Mouse (Mus musculus) midbrain, embryonic 14.5 days (tissue): ENCODE data around the gene Golph3l. TPM values are rescaled to one million over a fixed set of nuclear protein-coding genes. Genes with fewer than 3 reads are reported as not detected.

Source experiments
- ATAC-seq: fragments of 200-750 bp; cut with Nextera tagmentation; 2 replicates; pipeline ENCODE4 v1.8.0; 2017; ENCODE audit warnings: moderate number of reproducible peaks, moderate library complexity; ENCODE audit not compliant: low FRiP score, low TSS enrichment
- DNase-seq: peaks from one replicate; pipeline ENCODE4 v3.0.0-alpha.2; 2015
- H3K27ac ChIP-seq: fragments of 300-500 bp; sonication (generic); replicated peaks from 2 replicates; pipeline ENCODE4 v1.5.1; 2014; ENCODE audit warnings: mild to moderate bottlenecking, low read depth, low read length, moderate library complexity
- H3K27me3 ChIP-seq: fragments of 300-500 bp; sonication (generic); 2 replicates; pipeline ENCODE4 v1.6.1; 2014; ENCODE audit warnings: low read length, control low read depth, mixed read lengths; ENCODE audit not compliant: control insufficient read depth, insufficient read depth
- H3K36me3 ChIP-seq: fragments of 300-500 bp; sonication (generic); 2 replicates; pipeline ENCODE4 v1.6.1; 2014; ENCODE audit warnings: low read length, control low read depth; ENCODE audit not compliant: control insufficient read depth, insufficient read depth
- H3K4me1 ChIP-seq: fragments of 300-500 bp; sonication (generic); 2 replicates; pipeline ENCODE4 v1.6.1; 2014; ENCODE audit warnings: mild to moderate bottlenecking, antibody characterized with exemption, low read length, control low read depth; ENCODE audit not compliant: control insufficient read depth, insufficient read depth
- H3K4me2 ChIP-seq: fragments of 300-500 bp; sonication (generic); 2 replicates; pipeline ENCODE4 v1.6.1; 2014; ENCODE audit warnings: mild to moderate bottlenecking, low read length, moderate library complexity
- H3K4me3 ChIP-seq: fragments of 300-500 bp; sonication (generic); replicated peaks from 2 replicates; pipeline ENCODE4 v1.5.1; 2014; ENCODE audit warnings: low read depth, low read length
- H3K9ac ChIP-seq: fragments of 300-500 bp; sonication (generic); replicated peaks from 2 replicates; pipeline ENCODE4 v1.6.1; 2014; ENCODE audit warnings: mild to moderate bottlenecking, low read length, moderate library complexity
- H3K9me3 ChIP-seq: fragments of 300-500 bp; sonication (generic); 2 replicates; pipeline ENCODE4 v1.6.1; 2016; ENCODE audit warnings: low read length, control low read depth, mixed read lengths; ENCODE audit not compliant: control insufficient read depth
- WGBS: fragments of 180-500 bp; shearing (Covaris S2); extraction: QIAGEN DNeasy Blood & Tissue Kit; methylation state at CpG from one replicate; pipeline ENCODE4 v1.1.7; 2014; 5-methylcytosine and 5-hydroxymethylcytosine counted together
- polyA plus RNA-seq: library from polyadenylated mRNA; unstranded; fragments of >200 nt; fragmentation: Nextera tagmentation; extraction: Ambion mirVana; gene quantifications from 2 replicates; pipeline ENCODE4 v1.2.1, GENCODE M21; 2014

Golph3l gene
- polyA plus RNA-seq, 1 experiment from 2014 or later: 36.9 TPM

- no peak for ATAC-seq
- Histone ChIP-seq H3K4me1 (peaks cover 24% of the 10 kb centered on the region), H3K4me2 (no peak overlapping the region)
These were observed 68.4 kb downstream of the Golph3l start for GRCm38 (mm10) chr3:95657108-95657507.

GRCm38 (mm10) chr3:95657711-95658110, 69.0 kb downstream of the Golph3l start:
- Histone ChIP-seq H3K4me1 (peaks cover 29% of the 10 kb centered on the region), H3K9me3 (no peaks in the 10 kb centered on the region), H3K27me3 (no peaks in the 10 kb centered on the region), H3K9ac (peak overlapping the region; percentile 98; the same call in 1 of the 2 replicates), H3K4me3 (peak overlapping the region; percentile 96), H3K27ac (0 out of 2 replicates have a peak overlapping the region, but pooled peaks have one; percentile 98), H3K4me2 (peak overlapping the region; percentile 98), H3K36me3 (peaks cover 20% of the 10 kb centered on the region)
- no peak for ATAC-seq
- DNase-seq: no peak
- WGBS: 94% methylated on average over 3 of the region's 3 CpGs

More at GRCm38 (mm10) chr3:95657108-95657507, 68.4 kb downstream of the Golph3l start:
- H3K9me3 ChIP-seq: no peaks in the 10 kb centered on the region
- H3K27ac ChIP-seq: no peak overlapping the region
- no peak overlapping the region for H3K4me3 ChIP-seq
- no peak overlapping the region for H3K9ac ChIP-seq
- peaks cover 16% of the 10 kb centered on the region for H3K36me3 ChIP-seq
- H3K27me3 ChIP-seq: no peaks in the 10 kb centered on the region
- DNase-seq: no peak
- WGBS: 85% methylated on average over 3 of the region's 3 CpGs

GRCm38 (mm10) chr3:95658236-95658867, 69.6 kb downstream of the Golph3l start, which contains the start of gene Mcl1:
TSS of gene Mcl1 (plus strand) at chr3:95658788.
- Histone ChIP-seq H3K4me2 (peak within 1 kb of the TSS; percentile 98), H3K9me3 (no peaks in the 10 kb centered on the region), H3K27ac (peak within 1 kb of the TSS; percentile 98), H3K36me3 (peaks cover 26% of the 10 kb centered on the region), H3K27me3 (no peaks in the 10 kb centered on the region), H3K4me3 (peak within 1 kb of the TSS; percentile 96), H3K4me1 (peaks cover 31% of the 10 kb centered on the region), H3K9ac (peak within 1 kb of the TSS; percentile 98)
- under 1% methylated on average over 42 of the region's 43 CpGs for WGBS
- ATAC-seq (peak; percentile 96), DNase-seq (peak; percentile 98)

- H3K4me1 ChIP-seq: peaks cover 31% of the 10 kb centered on the region
- DNase-seq: peak; percentile 79
- peak overlapping the region; percentile 96 for H3K4me3 ChIP-seq
- peaks cover 33% of the 10 kb centered on the region for H3K36me3 ChIP-seq
- H3K9ac ChIP-seq: peak overlapping the region; percentile 98
- H3K27me3 ChIP-seq: no peaks in the 10 kb centered on the region
- H3K27ac ChIP-seq: peak overlapping the region; percentile 98
- no peaks in the 10 kb centered on the region for H3K9me3 ChIP-seq
- peak overlapping the region; percentile 98 for H3K4me2 ChIP-seq
- under 1% methylated on average over 113 of the region's 113 CpGs for WGBS
- ATAC-seq: peak; percentile 68
These were observed 70.4 kb downstream of the Golph3l start for GRCm38 (mm10) chr3:95658868-95659712.

GRCm38 (mm10) chr3:95659948-95660347, 71.2 kb downstream of the Golph3l start:
- H3K27me3 ChIP-seq: no peaks in the 10 kb centered on the region
- ATAC-seq: no peak
- peak overlapping the region; percentile 98 for H3K27ac ChIP-seq
- H3K36me3 ChIP-seq: peaks cover 41% of the 10 kb centered on the region
- H3K4me2 ChIP-seq: peak overlapping the region; percentile 98
- 2% methylated on average over 8 of the region's 8 CpGs for WGBS
- peaks cover 31% of the 10 kb centered on the region for H3K4me1 ChIP-seq
- DNase-seq: no peak
- H3K9me3 ChIP-seq: no peaks in the 10 kb centered on the region
- H3K4me3 ChIP-seq: peak overlapping the region; percentile 96
- H3K9ac ChIP-seq: peak overlapping the region; percentile 98

- DNase-seq (no peak), ATAC-seq (no peak)
- Histone ChIP-seq H3K4me1 (peaks cover 31% of the 10 kb centered on the region), H3K9ac (peak overlapping the region; percentile 98), H3K27ac (no peak overlapping the region), H3K4me3 (peak overlapping the region; percentile 96), H3K9me3 (no peaks in the 10 kb centered on the region), H3K36me3 (peaks cover 44% of the 10 kb centered on the region), H3K4me2 (peak overlapping the region; percentile 98), H3K27me3 (no peaks in the 10 kb centered on the region)
- 68% methylated on average over 2 of the region's 2 CpGs for WGBS
These were observed 72.2 kb downstream of the Golph3l start for GRCm38 (mm10) chr3:95660788-95661478.

GRCm38 (mm10) chr3:95661945-95662715, 73.4 kb downstream of the Golph3l start:
- H3K4me3 ChIP-seq: no peak overlapping the region
- peak overlapping the region; percentile 98 for H3K4me2 ChIP-seq
- ATAC-seq (no peak), DNase-seq (no peak)
- no peaks in the 10 kb centered on the region for H3K9me3 ChIP-seq
- H3K36me3 ChIP-seq: peaks cover 44% of the 10 kb centered on the region
- H3K27me3 ChIP-seq: no peaks in the 10 kb centered on the region
- 66% methylated on average over 7 of the region's 7 CpGs for WGBS
- H3K9ac ChIP-seq: no peak overlapping the region
- no peak overlapping the region for H3K27ac ChIP-seq
- peaks cover 31% of the 10 kb centered on the region for H3K4me1 ChIP-seq
